Mouse (Mus musculus) intestine, embryonic 16.5 days (tissue): ENCODE results near the gene Fgfr1op2. TPM values are rescaled to one million over a fixed set of nuclear protein-coding genes. Genes with fewer than 3 reads are reported as not detected.

Source experiments
- ATAC-seq: fragments of 200-750 bp; cut with Nextera tagmentation; 2 replicates; pipeline ENCODE4 v1.8.0; 2017; ENCODE audit warnings: moderate TSS enrichment, moderate library complexity
- H3K27ac ChIP-seq: fragments of 300-500 bp; sonication (generic); 2 replicates; pipeline ENCODE4 v1.5.1; 2014; ENCODE audit warnings: mild to moderate bottlenecking, low read length
- H3K27me3 ChIP-seq: fragments of 300-500 bp; sonication (generic); replicated peaks from 2 replicates; pipeline ENCODE4 v1.6.1; 2014; ENCODE audit warnings: low read length, control low read depth, mixed read lengths; ENCODE audit not compliant: control insufficient read depth, insufficient read depth
- H3K36me3 ChIP-seq: fragments of 300-500 bp; sonication (generic); 2 replicates; pipeline ENCODE4 v1.6.1; 2014; ENCODE audit warnings: low read length, control low read depth; ENCODE audit not compliant: control insufficient read depth, insufficient read depth
- H3K4me1 ChIP-seq: fragments of 300-500 bp; sonication (generic); 2 replicates; pipeline ENCODE4 v1.6.1; 2014; ENCODE audit warnings: low read length, control low read depth, mixed read lengths; ENCODE audit not compliant: control insufficient read depth, insufficient read depth
- H3K4me2 ChIP-seq: fragments of 300-500 bp; sonication (generic); 2 replicates; pipeline ENCODE4 v1.6.1; 2014; ENCODE audit warnings: low read depth, low read length, control low read depth
- H3K4me3 ChIP-seq: fragments of 300-500 bp; sonication (generic); 2 replicates; pipeline ENCODE4 v1.5.1; 2014; ENCODE audit warnings: mild to moderate bottlenecking, low read length
- H3K9ac ChIP-seq: fragments of 300-500 bp; sonication (generic); 2 replicates; pipeline ENCODE4 v1.6.1; 2014; ENCODE audit warnings: low read depth, low read length
- H3K9me3 ChIP-seq: fragments of 300-500 bp; sonication (generic); 2 replicates; pipeline ENCODE4 v1.6.1; 2016; ENCODE audit warnings: low read length, control low read depth; ENCODE audit not compliant: control insufficient read depth
- WGBS: fragments of 180-500 bp; shearing (Covaris S2); extraction: QIAGEN DNeasy Blood & Tissue Kit; methylation state at CpG from one replicate; pipeline ENCODE4 v1.1.7; 2014; 5-methylcytosine and 5-hydroxymethylcytosine counted together
- polyA plus RNA-seq: library from polyadenylated mRNA; unstranded; fragments of >200 nt; fragmentation: Nextera tagmentation; extraction: Ambion mirVana; gene quantifications from 2 replicates; pipeline ENCODE4 v1.2.1, GENCODE M21; 2015

Fgfr1op2 gene
- polyA plus RNA-seq, 1 experiment from 2014 or later: 86.6 TPM

GRCm38 (mm10) chr6:146633629-146634014, 56.6 kb downstream of the Fgfr1op2 start:
- Histone ChIP-seq H3K27ac (peak overlapping the region; percentile 84; the same call in 1 of the 2 replicates), H3K4me2 (peak overlapping the region; percentile 77), H3K4me3 (peak overlapping the region; percentile 84), H3K9me3 (no peaks in the 10 kb centered on the region), H3K27me3 (no peaks in the 10 kb centered on the region), H3K4me1 (peaks cover 7% of the 10 kb centered on the region), H3K36me3 (no peaks in the 10 kb centered on the region), H3K9ac (peak overlapping the region; percentile 94)
- 14% methylated on average over 14 of the region's 14 CpGs for WGBS
- peak; percentile 4; the same call in 1 of the 2 replicates for ATAC-seq

- under 1% methylated on average over 50 of the region's 82 CpGs for WGBS
- H3K27me3 ChIP-seq: no peaks in the 10 kb centered on the region
- H3K36me3 ChIP-seq: no peaks in the 10 kb centered on the region
- H3K27ac ChIP-seq: peak overlapping the region; percentile 84
- peak; percentile 94 for ATAC-seq
- H3K4me2 ChIP-seq: peak overlapping the region; percentile 77
- H3K9me3 ChIP-seq: no peaks in the 10 kb centered on the region
- H3K9ac ChIP-seq: peak overlapping the region; percentile 94
- H3K4me1 ChIP-seq: peaks cover 7% of the 10 kb centered on the region
- peak overlapping the region; percentile 84 for H3K4me3 ChIP-seq
Observed at GRCm38 (mm10) chr6:146634015-146634722, 57.2 kb downstream of the Fgfr1op2 start.

GRCm38 (mm10) chr6:146634759-146635606, 58.0 kb downstream of the Fgfr1op2 start:
- Histone ChIP-seq H3K4me3 (peak overlapping the region; percentile 84), H3K9me3 (no peaks in the 10 kb centered on the region), H3K27ac (no peak overlapping the region), H3K4me1 (peaks cover 7% of the 10 kb centered on the region), H3K9ac (no peak overlapping the region), H3K4me2 (peak overlapping the region; percentile 77), H3K36me3 (no peaks in the 10 kb centered on the region), H3K27me3 (no peaks in the 10 kb centered on the region)
- 66% methylated on average over 4 of the region's 4 CpGs for WGBS
- ATAC-seq: no peak

GRCm38 (mm10) chr6:146636482-146636881, 59.5 kb downstream of the Fgfr1op2 start:
- ATAC-seq: no peak
- H3K4me2 ChIP-seq: no peak overlapping the region
- H3K9ac ChIP-seq: no peak overlapping the region
- no peak overlapping the region for H3K27ac ChIP-seq
- peaks cover 7% of the 10 kb centered on the region for H3K4me1 ChIP-seq
- H3K4me3 ChIP-seq: no peak overlapping the region
- 89% methylated on average over 5 of the region's 5 CpGs for WGBS
- H3K27me3 ChIP-seq: no peaks in the 10 kb centered on the region
- no peaks in the 10 kb centered on the region for H3K36me3 ChIP-seq
- no peaks in the 10 kb centered on the region for H3K9me3 ChIP-seq

GRCm38 (mm10) chr6:146640068-146640965, 63.3 kb downstream of the Fgfr1op2 start:
- Histone ChIP-seq H3K4me3 (no peak overlapping the region), H3K27me3 (no peaks in the 10 kb centered on the region), H3K9me3 (no peaks in the 10 kb centered on the region), H3K36me3 (no peaks in the 10 kb centered on the region), H3K4me2 (no peak overlapping the region), H3K9ac (no peak overlapping the region), H3K27ac (no peak overlapping the region), H3K4me1 (peaks cover 9% of the 10 kb centered on the region)
- no peak for ATAC-seq
- 81% methylated on average over 7 of the region's 7 CpGs for WGBS

- no peak for ATAC-seq
- Histone ChIP-seq H3K27me3 (no peaks in the 10 kb centered on the region), H3K9me3 (no peaks in the 10 kb centered on the region), H3K36me3 (no peaks in the 10 kb centered on the region), H3K27ac (no peak overlapping the region), H3K4me2 (no peak overlapping the region), H3K9ac (no peak overlapping the region), H3K4me3 (no peak overlapping the region), H3K4me1 (peaks cover 9% of the 10 kb centered on the region)
- WGBS: 69% methylated on average over 6 of the region's 6 CpGs
Observed at GRCm38 (mm10) chr6:146640991-146641390, 64.0 kb downstream of the Fgfr1op2 start.

GRCm38 (mm10) chr6:146641621-146642210, 64.7 kb downstream of the Fgfr1op2 start:
- H3K4me3 ChIP-seq: peak overlapping the region; percentile 91
- 67% methylated on average over 11 of the region's 11 CpGs for WGBS
- ATAC-seq: no peak
- H3K36me3 ChIP-seq: no peaks in the 10 kb centered on the region
- H3K4me2 ChIP-seq: peak overlapping the region; percentile 90
- no peaks in the 10 kb centered on the region for H3K27me3 ChIP-seq
- no peaks in the 10 kb centered on the region for H3K9me3 ChIP-seq
- H3K27ac ChIP-seq: no peak overlapping the region
- peaks cover 9% of the 10 kb centered on the region for H3K4me1 ChIP-seq
- peak overlapping the region; percentile 97 for H3K9ac ChIP-seq

GRCm38 (mm10) chr6:146642276-146643183, 65.5 kb downstream of the Fgfr1op2 start, which contains the start of the genes Med21 and Tm7sf3:
Gene Med21 (plus strand): TSS chr6:146642547.
Gene Tm7sf3 (minus strand): TSS chr6:146642824.
- peak; percentile 95 for ATAC-seq
- under 1% methylated on average over 59 of the region's 60 CpGs for WGBS
- H3K4me2 ChIP-seq: peak within 1 kb of the TSS; percentile 90

More at GRCm38 (mm10) chr6:146642276-146643183, 65.5 kb downstream of the Fgfr1op2 start, which contains the start of the genes Med21 and Tm7sf3:
- H3K27ac ChIP-seq: peak within 1 kb of the TSS; percentile 95
- H3K9ac ChIP-seq: peak within 1 kb of the TSS; percentile 97
- H3K4me1 ChIP-seq: peaks cover 9% of the 10 kb centered on the region
- no peaks in the 10 kb centered on the region for H3K36me3 ChIP-seq
- H3K27me3 ChIP-seq: no peaks in the 10 kb centered on the region
- peak within 1 kb of the TSS; percentile 91 for H3K4me3 ChIP-seq
- no peaks in the 10 kb centered on the region for H3K9me3 ChIP-seq
